Comparison of ENCODE assay signal across 10 mouse cellular contexts in genomic region chr4:88356652-88357051, GRCm38 (mm10).
A peak's percentile ranks its signal among the peaks of the same experiment; 100 is the strongest.
DNase-seq lines count a peak whose midpoint lies in the region; ATAC-seq and TF ChIP-seq lines count a peak whose summit lies in the region.
"Had no signal": no experiment of that assay in that cellular context is flagged by ENCODE, and none has a peak within 500 bp of the region (broad histone marks: within the 10 kb centered on the region; RNA-seq: fewer than 3 reads in every experiment).

No protein-coding gene starts in this region.

- no peak for ATAC-seq in embryonic facial prominence, embryonic 11.5 days (replicated peaks; ENCODE audit: insufficient number of reproducible peaks, low FRiP score, low TSS enrichment, low read depth)
- no peak for ATAC-seq in limb, embryonic 14.5 days (ENCODE audit: low FRiP score, low read depth)
- no peak for ATAC-seq in inflammation-experienced regulatory T-cells, adult 6 months

- H3K27me3 ChIP-seq in embryonic facial prominence, embryonic 11.5 days (ENCODE audit: control insufficient read depth, insufficient read depth, low read length): no peaks in the 10 kb centered on the region
- H3K27me3 ChIP-seq in embryonic facial prominence, embryonic 10.5 days (replicated peaks; ENCODE audit: low read depth, poor library complexity, severe bottlenecking): no peaks in the 10 kb centered on the region
- H3K27me3 ChIP-seq in limb, embryonic 14.5 days (ENCODE audit: control insufficient read depth, insufficient read depth, low read length): no peaks in the 10 kb centered on the region
- no peaks in the 10 kb centered on the region for H3K27me3 ChIP-seq in limb, embryonic 10.5 days (ENCODE audit: low read depth, poor library complexity, severe bottlenecking)
- H3K27me3 ChIP-seq: embryonic facial prominence, embryonic 12.5 days had no signal

- no peak overlapping the region for H3K4me3 ChIP-seq in embryonic facial prominence, embryonic 11.5 days (ENCODE audit: low read depth, low read length)
- H3K4me3 ChIP-seq in embryonic facial prominence, embryonic 10.5 days: no peak overlapping the region
- H3K4me3 ChIP-seq in limb, embryonic 14.5 days (replicated peaks; ENCODE audit: low read length): no peak overlapping the region
- H3K4me3 ChIP-seq in limb, embryonic 10.5 days: no peak overlapping the region
- H3K4me3 ChIP-seq in cortical plate, adult 2 months (ENCODE audit: insufficient read depth, low read length): no peak overlapping the region
- H3K4me3 ChIP-seq: embryonic facial prominence, embryonic 12.5 days had no signal

- intact Hi-C loops in gastrocnemius, postnatal 36 days (cut with DNase I): loop anchor here (10.0 kb wide), 1 partner anchor 188 kb away; no protein-coding TSS in a partner anchor

- no peak overlapping the region for H3K9ac ChIP-seq in embryonic facial prominence, embryonic 11.5 days (replicated peaks; ENCODE audit: low read length)
- no peak overlapping the region for H3K9ac ChIP-seq in limb, embryonic 14.5 days (ENCODE audit: low read depth, low read length, severe bottlenecking)
- H3K9ac ChIP-seq: embryonic facial prominence, embryonic 12.5 days had no signal

- no peaks in the 10 kb centered on the region for H3K36me3 ChIP-seq in embryonic facial prominence, embryonic 11.5 days (replicated peaks; ENCODE audit: control insufficient read depth, insufficient read depth, low read depth, low read length)
- H3K36me3 ChIP-seq in embryonic facial prominence, embryonic 10.5 days (replicated peaks): 0 out of 2 replicates have a peak, but pooled peaks cover 4% of the 10 kb centered on the region
- no peaks in the 10 kb centered on the region for H3K36me3 ChIP-seq in limb, embryonic 14.5 days (ENCODE audit: control insufficient read depth, insufficient read depth, low read length)
- H3K36me3 ChIP-seq in limb, embryonic 10.5 days: no peaks in the 10 kb centered on the region
- H3K36me3 ChIP-seq: embryonic facial prominence, embryonic 12.5 days had no signal

- TF ChIP-seq CTCF in cortical plate, adult 2 months (IDR thresholded peaks at IDR 0.05; ENCODE audit: extremely low read depth, insufficient read depth, low read length): peak; percentile 26; the same call in 1 of the 2 replicates

- TF ChIP-seq POLR2A in limb, embryonic 14.5 days (IDR thresholded peaks at IDR 0.05; ENCODE audit: borderline replicate concordance, extremely low read depth, insufficient read depth, insufficient read length): no peak
- TF ChIP-seq POLR2A in cortical plate, adult 2 months (IDR thresholded peaks at IDR 0.05; ENCODE audit: extremely low read depth, insufficient read depth, low read length): no peak

- H3K9me3 ChIP-seq in embryonic facial prominence, embryonic 11.5 days (replicated peaks; ENCODE audit: control insufficient read depth, low read length): no peaks in the 10 kb centered on the region
- no peaks in the 10 kb centered on the region for H3K9me3 ChIP-seq in embryonic facial prominence, embryonic 10.5 days
- H3K9me3 ChIP-seq in limb, embryonic 14.5 days (ENCODE audit: control insufficient read depth, low read length): no peaks in the 10 kb centered on the region
- no peaks in the 10 kb centered on the region for H3K9me3 ChIP-seq in limb, embryonic 10.5 days (replicated peaks)
- H3K9me3 ChIP-seq: embryonic facial prominence, embryonic 12.5 days; G1E had no signal

- H3K4me2 ChIP-seq in embryonic facial prominence, embryonic 11.5 days (ENCODE audit: low read depth, low read length): no peak overlapping the region
- H3K4me2 ChIP-seq in limb, embryonic 14.5 days (replicated peaks; ENCODE audit: low read depth, low read length, severe bottlenecking): no peak overlapping the region
- H3K4me2 ChIP-seq: embryonic facial prominence, embryonic 12.5 days had no signal

- H3K4me1 ChIP-seq in embryonic facial prominence, embryonic 11.5 days (ENCODE audit: control insufficient read depth, insufficient read depth, low read length): no peaks in the 10 kb centered on the region
- peaks cover 8% of the 10 kb centered on the region for H3K4me1 ChIP-seq in embryonic facial prominence, embryonic 10.5 days
- no peaks in the 10 kb centered on the region for H3K4me1 ChIP-seq in limb, embryonic 14.5 days (ENCODE audit: control insufficient read depth, insufficient read depth, low read length)
- H3K4me1 ChIP-seq in limb, embryonic 10.5 days: no peaks in the 10 kb centered on the region
- H3K4me1 ChIP-seq in cortical plate, adult 2 months (ENCODE audit: control insufficient read depth, insufficient read depth, low read length): peaks cover 4% of the 10 kb centered on the region
- H3K4me1 ChIP-seq: embryonic facial prominence, embryonic 12.5 days had no signal

- WGBS in embryonic facial prominence, embryonic 11.5 days: 66% methylated on average over 2 of the region's 2 CpGs
- WGBS in embryonic facial prominence, embryonic 10.5 days: 68% methylated on average over 2 of the region's 2 CpGs
- 63% methylated on average over 2 of the region's 2 CpGs for WGBS in limb, embryonic 14.5 days
- 74% methylated on average over 2 of the region's 2 CpGs for WGBS in limb, embryonic 10.5 days

- no peak overlapping the region for H3K27ac ChIP-seq in embryonic facial prominence, embryonic 11.5 days (replicated peaks; ENCODE audit: low read depth, low read length)
- no peak overlapping the region for H3K27ac ChIP-seq in embryonic facial prominence, embryonic 10.5 days (replicated peaks)
- no peak overlapping the region for H3K27ac ChIP-seq in limb, embryonic 14.5 days (replicated peaks; ENCODE audit: low read depth, low read length)
- no peak overlapping the region for H3K27ac ChIP-seq in limb, embryonic 10.5 days
- no peak overlapping the region for H3K27ac ChIP-seq in cortical plate, adult 2 months (ENCODE audit: insufficient read depth, low read length)
- H3K27ac ChIP-seq: embryonic facial prominence, embryonic 12.5 days had no signal

- peak; percentile 65 for DNase-seq in embryonic facial prominence, embryonic 11.5 days (ENCODE audit: low spot score)
- DNase-seq in embryonic facial prominence, embryonic 10.5 days (ENCODE audit: low spot score): no peak
- DNase-seq in limb, embryonic 14.5 days (ENCODE audit: low spot score): peak; percentile 30
- no peak for DNase-seq in limb, embryonic 10.5 days (ENCODE audit: low spot score)
- DNase-seq in right cerebral cortex, postnatal 14 days: peak; percentile 22
- DNase-seq in gastrocnemius, postnatal 36 days: no peak

Comparison
In these comparisons a context has a peak if more than half of its experiments do, and no peak if none do; other contexts are left out.
1. DNase-seq: peak in embryonic facial prominence, embryonic 11.5 days (single experiment), limb, embryonic 14.5 days (single experiment) and right cerebral cortex, postnatal 14 days (single experiment); none in embryonic facial prominence, embryonic 10.5 days (single experiment), limb, embryonic 10.5 days (single experiment) and gastrocnemius, postnatal 36 days (0 of 2).